Mouse (Mus musculus): Measurements from ENCODE around the gene Dohh.

Dohh gene

GRCm38 (mm10) chr10:81356991-81357844, 27.0 kb upstream of the Dohh start, which contains the start of gene Mfsd12:
Mfsd12 (plus strand) TSS chr10:81357491.
- in situ Hi-C loops (cut with MboI, MseI) = no loop called here

- in situ Hi-C loops (cut with MboI, MseI) = no loop called here
Measured at GRCm38 (mm10) chr10:81358209-81358608, 26.0 kb upstream of the Dohh start.

- in situ Hi-C loops (cut with MboI, MseI) = no loop called here
Measured at GRCm38 (mm10) chr10:81358841-81359240, 25.4 kb upstream of the Dohh start.

- in situ Hi-C loops (cut with MboI, MseI) = no loop called here
Measured at GRCm38 (mm10) chr10:81360721-81361120, 23.5 kb upstream of the Dohh start.

GRCm38 (mm10) chr10:81362336-81362949, 21.8 kb upstream of the Dohh start:
- in situ Hi-C loops (cut with MboI, MseI) = no loop called here

GRCm38 (mm10) chr10:81363436-81364346, 20.5 kb upstream of the Dohh start:
- in situ Hi-C loops (cut with MboI, MseI) = no loop called here

GRCm38 (mm10) chr10:81364666-81365065, 19.6 kb upstream of the Dohh start:
- in situ Hi-C loops (cut with MboI, MseI) = no loop called here

GRCm38 (mm10) chr10:81365073-81365472, 19.2 kb upstream of the Dohh start:
- in situ Hi-C loops (cut with MboI, MseI) = no loop called here

GRCm38 (mm10) chr10:81365672-81366476, 18.4 kb upstream of the Dohh start, which contains the start of gene 4930404N11Rik:
4930404N11Rik (minus strand) TSS chr10:81365816.
- in situ Hi-C loops (cut with MboI, MseI) = no loop called here

- in situ Hi-C loops (cut with MboI, MseI) = no loop called here
Measured at GRCm38 (mm10) chr10:81366477-81367206, 17.6 kb upstream of the Dohh start.

- in situ Hi-C loops (cut with MboI, MseI) = no loop called here
Measured at GRCm38 (mm10) chr10:81367207-81367495, 17.1 kb upstream of the Dohh start.

- in situ Hi-C loops (cut with MboI, MseI) = no loop called here
Measured at GRCm38 (mm10) chr10:81375322-81375721, 8.9 kb upstream of the Dohh start.

GRCm38 (mm10) chr10:81376561-81377361, 7.5 kb upstream of the Dohh start:
- in situ Hi-C loops (cut with MboI, MseI) = no loop called here

- in situ Hi-C loops (cut with MboI, MseI) = no loop called here
Measured at GRCm38 (mm10) chr10:81377362-81377664, 6.9 kb upstream of the Dohh start.

GRCm38 (mm10) chr10:81377793-81378552, 6.3 kb upstream of the Dohh start, which contains the start of gene Fzr1:
Fzr1 (minus strand) TSS chr10:81378516.
- in situ Hi-C loops (cut with MboI, MseI) = no loop called here

GRCm38 (mm10) chr10:81378553-81379182, 5.6 kb upstream of the Dohh start:
- in situ Hi-C loops (cut with MboI, MseI) = no loop called here

GRCm38 (mm10) chr10:81379183-81379553, 5.1 kb upstream of the Dohh start:
- in situ Hi-C loops (cut with MboI, MseI) = no loop called here

- in situ Hi-C loops (cut with MboI, MseI) = no loop called here
Measured at GRCm38 (mm10) chr10:81379809-81380378, 4.3 kb upstream of the Dohh start.

All from regulatory T cell (primary cell).